21 mouse cellular contexts compared by ENCODE assay signal in the genomic region with DNA sequence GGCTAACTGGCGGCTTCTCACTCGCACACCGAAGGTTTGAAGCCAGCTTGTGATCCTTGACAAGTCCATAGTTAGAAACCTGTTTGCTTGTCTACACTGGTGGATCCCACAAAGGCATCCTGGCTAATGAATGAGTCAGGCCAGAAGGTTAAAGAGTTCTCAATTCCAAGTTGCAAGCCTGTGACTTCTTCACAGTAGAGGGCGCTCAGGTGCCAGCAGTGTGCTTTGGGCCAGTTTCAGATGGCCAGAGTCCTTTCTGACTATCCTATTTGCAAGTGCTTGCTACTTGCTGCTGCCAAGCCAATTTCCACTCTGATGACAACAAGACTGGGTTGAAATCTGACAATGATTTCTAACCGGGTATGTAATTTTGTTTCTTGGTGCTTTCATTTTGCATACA. TPM values are rescaled to one million over a fixed set of nuclear protein-coding genes. Genes with fewer than 3 reads are reported as not detected.
"Had no signal": no experiment of that assay in that cellular context is flagged by ENCODE, and none has a peak within 500 bp of the region (broad histone marks: within the 10 kb centered on the region; RNA-seq: fewer than 3 reads in every experiment).

No protein-coding gene starts in this region.

RNA-seq across cellular contexts. Expression of a gene that starts 4.0 kb away (rescaled TPM):
- total RNA-seq: midbrain, postnatal 0 days had no signal
- polyA plus RNA-seq: liver, embryonic 13.5 days; liver, embryonic 15.5 days; liver, postnatal 0 days; lung, adult 2 months; lung, embryonic 15.5 days; lung, postnatal 0 days; macrophage; midbrain, embryonic 11.5 days; midbrain, embryonic 13.5 days; midbrain, embryonic 15.5 days; midbrain, postnatal 0 days; myocyte; neural tube, embryonic 11.5 days; neural tube, embryonic 13.5 days; neural tube, embryonic 15.5 days; spleen, adult 2 months; stomach, embryonic 15.5 days; stomach, postnatal 0 days; testis, adult 2 months; thymus, adult 2 months; urinary bladder, adult 2 months had no signal

RNA-seq across cellular contexts. Expression of a gene that starts 30.5 kb away (rescaled TPM):
- total RNA-seq: midbrain, postnatal 0 days had no signal
- polyA plus RNA-seq: liver, embryonic 13.5 days; liver, embryonic 15.5 days; liver, postnatal 0 days; lung, adult 2 months; lung, embryonic 15.5 days; lung, postnatal 0 days; macrophage; midbrain, embryonic 11.5 days; midbrain, embryonic 13.5 days; midbrain, embryonic 15.5 days; midbrain, postnatal 0 days; myocyte; neural tube, embryonic 11.5 days; neural tube, embryonic 13.5 days; neural tube, embryonic 15.5 days; spleen, adult 2 months; stomach, embryonic 15.5 days; stomach, postnatal 0 days; testis, adult 2 months; thymus, adult 2 months; urinary bladder, adult 2 months had no signal

RNA-seq across cellular contexts. Expression of a gene that starts 52.1 kb away (rescaled TPM):
- total RNA-seq: midbrain, postnatal 0 days had no signal
- polyA plus RNA-seq: liver, embryonic 13.5 days; liver, embryonic 15.5 days; liver, postnatal 0 days; lung, adult 2 months; lung, embryonic 15.5 days; lung, postnatal 0 days; macrophage; midbrain, embryonic 11.5 days; midbrain, embryonic 13.5 days; midbrain, embryonic 15.5 days; midbrain, postnatal 0 days; myocyte; neural tube, embryonic 11.5 days; neural tube, embryonic 13.5 days; neural tube, embryonic 15.5 days; stomach, embryonic 15.5 days; stomach, postnatal 0 days; testis, adult 2 months; thymus, adult 2 months; urinary bladder, adult 2 months had no signal
